Mouse (Mus musculus) testis, adult 2 months (tissue): ENCODE results near the gene Prr29. TPM values are rescaled to one million over a fixed set of nuclear protein-coding genes. Genes with fewer than 3 reads are reported as not detected.

Experiments used
- H3K27ac ChIP-seq: fragments of 200-500 bp; 2 replicates; pipeline ENCODE4 v1.5.1; 2012; ENCODE audit warnings: low read depth, low read length; ENCODE audit not compliant: control insufficient read depth, insufficient read depth
- H3K27me3 ChIP-seq: fragments of 200-500 bp; 2 replicates; pipeline ENCODE4 v1.6.1; 2012; ENCODE audit warnings: mild to moderate bottlenecking, low read length, moderate library complexity; ENCODE audit not compliant: control insufficient read depth, insufficient read depth
- H3K36me3 ChIP-seq: fragments of 200-500 bp; 2 replicates; pipeline ENCODE4 v1.6.1; 2012; ENCODE audit warnings: mild to moderate bottlenecking, low read length; ENCODE audit not compliant: control insufficient read depth, insufficient read depth
- H3K4me1 ChIP-seq: fragments of 200-500 bp; 2 replicates; pipeline ENCODE4 v1.6.1; 2012; ENCODE audit warnings: low read length; ENCODE audit not compliant: control insufficient read depth, insufficient read depth
- H3K4me3 ChIP-seq: fragments of 200-500 bp; 2 replicates; pipeline ENCODE4 v1.5.1; 2012; ENCODE audit warnings: low read depth, mild to moderate bottlenecking, low read length, moderate library complexity, mixed read lengths; ENCODE audit not compliant: control insufficient read depth
- CTCF ChIP-seq: fragments of 200-500 bp; IDR thresholded peaks from 2 replicates; pipeline ENCODE4 v1.5.1; 2012; ENCODE audit warnings: low read depth, mild to moderate bottlenecking, inconsistent platforms, low read length, moderate library complexity; ENCODE audit not compliant: control insufficient read depth, insufficient read depth, insufficient replicate concordance
- POLR2A ChIP-seq: fragments of 200-500 bp; IDR thresholded peaks from 2 replicates; pipeline ENCODE4 v1.6.1; 2012; ENCODE audit warnings: low read depth, mild to moderate bottlenecking, inconsistent platforms, low read length, moderate library complexity; ENCODE audit not compliant: control insufficient read depth
- polyA plus RNA-seq: library from polyadenylated mRNA; depleted of rRNA; stranded (reverse); fragments of >200 nt; gene quantifications from 2 replicates; pipeline ENCODE4 v1.2.3, GENCODE M21; 2012

Prr29 gene
- polyA plus RNA-seq, 1 experiment: 0.40 TPM

GRCm38 (mm10) chr11:106355382-106356128 lies 9.7 kb upstream of the Prr29 start:
- Histone ChIP-seq H3K36me3 (no peaks in the 10 kb centered on the region), H3K4me1 (no peaks in the 10 kb centered on the region; the same call in 1 of the 2 replicates), H3K27me3 (no peaks in the 10 kb centered on the region), H3K27ac (no peak overlapping the region), H3K4me3 (no peak overlapping the region)
- TF ChIP-seq CTCF: no peak
- no peak for TF ChIP-seq POLR2A

- no peak for TF ChIP-seq POLR2A
- TF ChIP-seq CTCF: no peak
Measured at GRCm38 (mm10) chr11:106359350-106359749, 5.9 kb upstream of the Prr29 start.

GRCm38 (mm10) chr11:106364712-106365111 lies 560 bp upstream of the Prr29 start:
- H3K36me3 ChIP-seq: no peaks in the 10 kb centered on the region
- H3K4me1 ChIP-seq: peaks cover 2% of the 10 kb centered on the region; the same call in 1 of the 2 replicates
- H3K4me3 ChIP-seq: no peak overlapping the region
- TF ChIP-seq POLR2A (no peak), CTCF (no peak)
- H3K27me3 ChIP-seq: no peaks in the 10 kb centered on the region
- H3K27ac ChIP-seq: no peak overlapping the region

More at GRCm38 (mm10) chr11:106359350-106359749, 5.9 kb upstream of the Prr29 start:
- H3K4me1 ChIP-seq: no peaks in the 10 kb centered on the region; the same call in 1 of the 2 replicates
- H3K27ac ChIP-seq: no peak overlapping the region
- H3K4me3 ChIP-seq: no peak overlapping the region
- no peaks in the 10 kb centered on the region for H3K36me3 ChIP-seq
- H3K27me3 ChIP-seq: no peaks in the 10 kb centered on the region

- Histone ChIP-seq H3K36me3 (no peaks in the 10 kb centered on the region), H3K4me3 (no peak overlapping the region), H3K27me3 (no peaks in the 10 kb centered on the region), H3K4me1 (peaks cover 2% of the 10 kb centered on the region; the same call in 1 of the 2 replicates), H3K27ac (no peak overlapping the region)
- TF ChIP-seq POLR2A (no peak), CTCF (peak; percentile 89)
Measured at GRCm38 (mm10) chr11:106366316-106366715, 1.0 kb downstream of the Prr29 start.

- H3K27ac ChIP-seq: no peak overlapping the region
Measured at GRCm38 (mm10) chr11:106373998-106374397, 8.7 kb downstream of the Prr29 start.

GRCm38 (mm10) chr11:106374559-106374958 lies 9.3 kb downstream of the Prr29 start:
- Histone ChIP-seq H3K4me1 (no peaks in the 10 kb centered on the region), H3K4me3 (no peak overlapping the region), H3K27me3 (no peaks in the 10 kb centered on the region), H3K36me3 (no peaks in the 10 kb centered on the region), H3K27ac (no peak overlapping the region)
- TF ChIP-seq POLR2A (no peak), CTCF (no peak)

More at GRCm38 (mm10) chr11:106373998-106374397, 8.7 kb downstream of the Prr29 start:
- Histone ChIP-seq H3K4me1 (no peaks in the 10 kb centered on the region), H3K36me3 (no peaks in the 10 kb centered on the region), H3K4me3 (no peak overlapping the region), H3K27me3 (no peaks in the 10 kb centered on the region)
- no peak for TF ChIP-seq POLR2A
- no peak for TF ChIP-seq CTCF

GRCm38 (mm10) chr11:106374979-106375378 lies 9.7 kb downstream of the Prr29 start:
- Histone ChIP-seq H3K4me3 (no peak overlapping the region), H3K4me1 (no peaks in the 10 kb centered on the region), H3K27ac (no peak overlapping the region), H3K36me3 (no peaks in the 10 kb centered on the region), H3K27me3 (no peaks in the 10 kb centered on the region)
- no peak for TF ChIP-seq POLR2A
- no peak for TF ChIP-seq CTCF
